Mouse (Mus musculus) E14TG2a.4 (cell line): Measurements from ENCODE around the gene Pbx3.

Source experiments
- CTCF ChIP-seq: conservative IDR thresholded peaks from 2 replicates; pipeline ENCODE4 v1.5.1; 2014; ENCODE audit warnings: low read length
- NANOG ChIP-seq: IDR thresholded peaks from 2 replicates; pipeline ENCODE4 v1.6.1; 2014; ENCODE audit warnings: borderline replicate concordance, low read length, mixed read lengths
- POU5F1 ChIP-seq: IDR thresholded peaks from 2 replicates; pipeline ENCODE4 v1.6.1; 2014; ENCODE audit warnings: low read length, borderline replicate concordance

GRCm38 (mm10) chr2:34399535-34399934 is 26.6 kb upstream of the Pbx3 start:
- no peak for TF ChIP-seq CTCF
- peak; percentile 69; the same call in 1 of the 2 replicates for TF ChIP-seq POU5F1
- peak; percentile 93 for TF ChIP-seq NANOG
